Mouse (Mus musculus): Measurements from ENCODE around the gene Fam240b. TPM values are rescaled to one million over a fixed set of nuclear protein-coding genes. Genes with fewer than 3 reads are reported as not detected.

Gene Fam240b
- total RNA-seq, 2 experiments from 2014 or later = 0.25 TPM; not detected in 1

DNA sequence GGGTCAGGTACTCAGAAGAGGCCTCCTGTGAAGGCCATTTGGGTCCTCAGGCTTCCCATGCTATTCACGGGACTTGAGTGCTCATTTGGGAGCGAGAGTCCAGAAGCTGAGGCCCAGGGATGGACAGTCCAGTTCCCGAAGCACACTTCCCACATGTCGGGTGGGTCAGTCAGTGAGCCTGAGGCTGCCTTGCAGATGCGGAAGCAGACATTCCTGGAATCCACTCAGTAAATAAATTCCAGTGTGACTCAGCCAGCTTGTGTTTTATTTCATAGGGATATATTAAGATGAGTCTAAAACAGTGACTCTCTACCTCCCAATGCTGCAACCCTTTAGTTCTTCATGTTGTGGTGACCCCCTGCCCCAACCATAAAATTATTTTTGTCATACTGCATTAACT, 58.1 kb downstream of the Fam240b start:
- DNase-seq = no peak

- DNase-seq = peak; percentile 69
Measured at GRCm38 (mm10) chr13:64438863-64439452, 58.6 kb downstream of the Fam240b start.

- DNase-seq = no peak
Measured at GRCm38 (mm10) chr13:64437801-64438200, 59.8 kb downstream of the Fam240b start.

DNA sequence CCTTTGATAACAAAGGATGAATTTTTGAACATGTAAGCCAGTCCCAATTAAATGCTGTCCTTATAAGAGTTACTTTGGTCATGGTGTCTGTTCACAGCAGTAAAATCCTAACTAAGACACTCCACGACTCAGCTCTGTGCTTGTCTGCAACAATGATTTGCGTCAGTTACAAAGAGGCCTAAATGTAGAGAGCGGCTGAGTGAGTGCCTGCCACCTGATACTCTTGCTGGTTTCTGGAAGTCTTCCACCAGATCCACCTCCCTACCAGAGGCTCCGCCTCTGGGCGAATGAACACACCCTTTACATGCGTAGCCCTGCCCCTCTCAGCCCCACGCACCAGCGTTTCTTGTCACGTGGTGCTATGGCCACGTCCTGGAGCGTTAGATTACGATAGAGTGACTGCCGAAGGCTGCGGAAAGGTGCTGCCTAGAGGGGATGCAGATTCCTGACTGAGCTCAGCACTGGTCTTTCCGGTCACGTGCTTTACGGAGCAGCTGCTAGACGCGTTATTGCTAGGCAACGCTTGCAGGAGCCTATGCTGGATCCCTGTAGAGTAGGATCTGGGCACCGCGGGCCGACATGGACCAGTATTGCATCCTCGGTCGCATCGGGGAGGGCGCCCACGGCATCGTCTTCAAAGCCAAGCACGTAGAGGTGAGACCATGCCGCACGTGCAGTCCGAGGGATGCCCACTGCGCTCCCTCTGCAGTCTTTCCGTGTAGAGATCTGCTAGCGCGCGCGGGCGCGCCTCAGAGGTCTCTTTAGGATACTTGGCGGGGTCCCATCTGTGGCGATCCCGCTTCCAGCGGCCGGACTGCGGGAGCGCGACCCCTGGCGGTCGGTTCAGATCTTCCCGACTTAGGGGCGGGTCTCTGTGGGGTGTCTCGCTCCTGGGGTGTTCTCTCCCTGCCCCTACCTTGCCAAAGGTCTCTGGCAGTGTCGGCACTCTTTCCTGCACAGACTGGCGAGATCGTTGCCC, 65.3 kb downstream of the Fam240b start, which contains the start of gene Cdk20:
Cdk20 (plus strand) TSS at position 298 of the 979 bp plus-strand sequence.
- peak; percentile 89 for DNase-seq

Other genes starting within 250 kb of the Fam240b start
- gene Cdc14b, start 222.5 kb downstream of the Fam240b start, total RNA-seq (2021) = 1 to 10 TPM; 4.5 to 6.8 TPM
- gene Aaed1, start 185.1 kb downstream of the Fam240b start, total RNA-seq (2021) = 10 to 100 TPM; 32.2 to 37.2 TPM
- 100 to 1,000 TPM; 145 to 162 TPM for gene Ctsl, start 126.9 kb downstream of the Fam240b start, total RNA-seq (2021)
- 1 to 10 TPM; 3.6 to 3.9 TPM for gene Cdk20, start 65.5 kb downstream of the Fam240b start, total RNA-seq (2021)

All from gastrocnemius, postnatal 10 days (tissue).